In genomic region chr3:84814157-84814761, GRCm38 (mm10) we compare ENCODE assay signal across 8 mouse cellular contexts. TPM values are rescaled to one million over a fixed set of nuclear protein-coding genes. Genes with fewer than 3 reads are reported as not detected.
DNase-seq lines count a peak whose midpoint lies in the region; ATAC-seq and TF ChIP-seq lines count a peak whose summit lies in the region.

No protein-coding gene starts in this region.

- intact Hi-C loops in gastrocnemius, adult 2 months (cut with DNase I): loop anchor here (10.0 kb wide), 1 partner anchor 119 kb away; no protein-coding TSS in a partner anchor
- intact Hi-C loops in left cerebral cortex, adult 2 months (cut with DNase I): loop anchor here (1.0 to 10.0 kb wide), 3 partner anchors 29 to 1408 kb away; partner anchors contain the start of gene Lrba

- peak overlapping the region; percentile 92 for H3K27ac ChIP-seq in gastrocnemius, adult 2 months
- peak overlapping the region; percentile 95 for H3K27ac ChIP-seq in hindbrain, postnatal 0 days
- H3K27ac ChIP-seq in left cerebral cortex, adult 2 months: peak overlapping the region; percentile 89

- peak; percentile 92 for ATAC-seq in common myeloid progenitor, adult 5-6 weeks (replicated peaks; ENCODE audit: low read depth, poor library complexity, severe bottlenecking)
- ATAC-seq in hindbrain, postnatal 0 days: peak; percentile 100
- ATAC-seq in megakaryocyte, adult 5-6 weeks (ENCODE audit: poor library complexity, severe bottlenecking): peak; percentile 92

- peaks cover 4% of the 10 kb centered on the region; the same call in 1 of the 2 replicates for H3K4me1 ChIP-seq in hindbrain, postnatal 0 days (ENCODE audit: insufficient read depth, low read length)

- WGBS in hindbrain, postnatal 0 days: 0% methylated on average over 35 of the region's 60 CpGs

- peak overlapping the region; percentile 88 for H3K9ac ChIP-seq in hindbrain, postnatal 0 days (replicated peaks; ENCODE audit: low read length)

- peak overlapping the region; percentile 100 for H3K4me2 ChIP-seq in hindbrain, postnatal 0 days (ENCODE audit: low read depth, low read length)

- no peaks in the 10 kb centered on the region for H3K27me3 ChIP-seq in hindbrain, postnatal 0 days (ENCODE audit: insufficient read depth, low read length)

- peak overlapping the region; percentile 85 for H3K4me3 ChIP-seq in gastrocnemius, adult 2 months
- H3K4me3 ChIP-seq in hindbrain, postnatal 0 days (ENCODE audit: low read length): peak overlapping the region; percentile 99
- peak overlapping the region; percentile 87 for H3K4me3 ChIP-seq in left cerebral cortex, adult 2 months

- DNase-seq in ZHBTc4 (ENCODE audit: low read depth, low spot score): peak; percentile 100
- DNase-seq in gastrocnemius, adult 2 months: peak; percentile 100
- peak; percentile 100 for DNase-seq in hindbrain, postnatal 0 days (ENCODE audit: low spot score)
- peak; percentile 100 for DNase-seq in left cerebral cortex, adult 2 months (ENCODE audit: extremely low spot score in 1 of 2, low spot score in 2 of 2)
- peak; percentile 99 to 100 for DNase-seq in right cerebral cortex, adult 2 months (ENCODE audit: low spot score in 2 of 2)
- peak; percentile 100 for DNase-seq in urinary bladder, postnatal 14 days (ENCODE audit: low spot score)

- no peak for TF ChIP-seq CTCF in gastrocnemius, adult 2 months (IDR thresholded peaks at IDR 0.05)
- TF ChIP-seq CTCF in hindbrain, postnatal 0 days (IDR thresholded peaks at IDR 0.05; ENCODE audit: low read depth): no peak
- TF ChIP-seq CTCF in left cerebral cortex, adult 2 months (IDR thresholded peaks at IDR 0.05): no peak; the same call in 1 of the 2 replicates

- no peaks in the 10 kb centered on the region for H3K9me3 ChIP-seq in hindbrain, postnatal 0 days (ENCODE audit: low read length)

- no peaks in the 10 kb centered on the region for H3K36me3 ChIP-seq in hindbrain, postnatal 0 days (ENCODE audit: insufficient read depth, low read length)

RNA-seq across cellular contexts. Expression of gene Fbxw7, which starts 0.8 kb away (rescaled TPM):
- total RNA-seq in common myeloid progenitor, adult 5-6 weeks (2017): 19.4 and 20.3 TPM in 2 replicates
- 10 to 100 TPM; 12.1 to 27.7 TPM for total RNA-seq in gastrocnemius, adult 2 months (2021)
- 40.6 and 40.7 TPM in 2 replicates for total RNA-seq in hindbrain, postnatal 0 days (2014; rRNA removed)
- polyA plus RNA-seq in hindbrain, postnatal 0 days (2015; fragmentation: Nextera tagmentation; extraction: Ambion mirVana): 39.2 and 40.1 TPM in 2 replicates
- 100 to 1,000 TPM; 234 to 282 TPM for total RNA-seq in left cerebral cortex, adult 2 months (2021)
- total RNA-seq in megakaryocyte, adult 5-6 weeks (2015): 7.8 and 8.2 TPM in 2 replicates
- 18.7 and 19.8 TPM in 2 replicates for total RNA-seq in megakaryocyte, adult 5-6 weeks (2017)

Comparison
In these comparisons a context has a peak if more than half of its experiments do, and no peak if none do; other contexts are left out.
1. Peak in every context shown above with its lines: DNase-seq, ATAC-seq, H3K4me3 ChIP-seq and H3K27ac ChIP-seq.